Mouse (Mus musculus) liver, embryonic 14.5 days (tissue): ENCODE data around the gene Tmco1.

Source experiments
- CTCF ChIP-seq: IDR thresholded peaks from 2 replicates; pipeline ENCODE4 v1.5.1; 2016; ENCODE audit warnings: antibody characterized with exemption, low read depth, control low read depth
- EP300 ChIP-seq: IDR thresholded peaks from 2 replicates; pipeline ENCODE4 v1.6.1; 2016; ENCODE audit warnings: antibody characterized with exemption, low read depth

DNA sequence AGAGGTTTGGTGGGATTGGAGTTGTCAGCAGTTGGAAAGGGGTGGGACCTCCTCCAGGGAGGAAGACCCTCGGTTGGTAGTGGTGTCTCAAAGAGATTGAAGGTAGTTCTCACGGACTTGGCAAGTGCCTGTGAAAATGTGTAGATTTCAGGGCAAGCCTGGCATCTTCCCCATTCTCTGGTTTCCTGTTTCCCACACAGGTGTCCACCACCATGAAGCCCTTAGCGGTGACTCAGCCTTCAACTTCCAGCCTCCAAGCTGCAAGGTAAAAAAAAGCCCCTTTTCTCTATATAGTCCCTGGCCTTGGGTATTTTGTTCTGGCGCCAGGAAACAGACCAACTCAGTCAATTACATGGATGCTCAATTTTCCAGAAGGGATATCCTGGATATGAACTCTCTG is 42.8 kb upstream of the Tmco1 start:
- TF ChIP-seq CTCF = no peak
- TF ChIP-seq EP300 = no peak
